Mouse (Mus musculus) hindbrain, embryonic 10.5 days (tissue): ENCODE results near the gene D630036H23Rik. TPM values are rescaled to one million over a fixed set of nuclear protein-coding genes. Genes with fewer than 3 reads are reported as not detected.
A peak's percentile ranks its signal among the peaks of the same experiment; 100 is the strongest.
"Not testable (repeated sequence)": the region's sequence is repeated elsewhere in the genome, so short reads cannot be mapped to it uniquely, and the experiment has no call there.

Experiments used
- DNase-seq: peaks from one replicate; pipeline ENCODE4 v3.0.0-alpha.2; 2017; ENCODE audit warnings: low spot score
- H3K27ac ChIP-seq: fragments of 300-500 bp; sonication (generic); 2 replicates; pipeline ENCODE4 v1.5.1; 2016; ENCODE audit warnings: mild to moderate bottlenecking, moderate library complexity
- H3K27me3 ChIP-seq: fragments of 300-500 bp; sonication (generic); 2 replicates; pipeline ENCODE4 v1.6.1; 2016; ENCODE audit warnings: mild to moderate bottlenecking; ENCODE audit not compliant: poor library complexity, insufficient read depth, severe bottlenecking
- H3K36me3 ChIP-seq: fragments of 300-500 bp; sonication (generic); 2 replicates; pipeline ENCODE4 v1.6.1; 2016; ENCODE audit warnings: mild to moderate bottlenecking, moderate library complexity
- H3K4me1 ChIP-seq: fragments of 300-500 bp; sonication (generic); replicated peaks from 2 replicates; pipeline ENCODE4 v1.6.1; 2016; ENCODE audit warnings: mild to moderate bottlenecking
- H3K4me3 ChIP-seq: fragments of 300-500 bp; sonication (generic); 2 replicates; pipeline ENCODE4 v1.5.1; 2016; ENCODE audit warnings: mild to moderate bottlenecking, moderate library complexity
- H3K9me3 ChIP-seq: fragments of 300-500 bp; sonication (generic); 2 replicates; pipeline ENCODE4 v1.6.1; 2016; ENCODE audit warnings: mild to moderate bottlenecking, moderate library complexity
- WGBS: fragments of 180-500 bp; shearing (Covaris S2); methylation state at CpG from one replicate; pipeline ENCODE4 v1.1.7; 2016; 5-methylcytosine and 5-hydroxymethylcytosine counted together
- polyA plus RNA-seq: library from polyadenylated mRNA; unstranded; fragments of >200 nt; fragmentation: Nextera tagmentation; extraction: Ambion mirVana; gene quantifications from 2 replicates; pipeline ENCODE4 v1.2.1, GENCODE M21; 2016

D630036H23Rik gene
- 0.93 and 1.3 TPM in 2 replicates for polyA plus RNA-seq

DNA sequence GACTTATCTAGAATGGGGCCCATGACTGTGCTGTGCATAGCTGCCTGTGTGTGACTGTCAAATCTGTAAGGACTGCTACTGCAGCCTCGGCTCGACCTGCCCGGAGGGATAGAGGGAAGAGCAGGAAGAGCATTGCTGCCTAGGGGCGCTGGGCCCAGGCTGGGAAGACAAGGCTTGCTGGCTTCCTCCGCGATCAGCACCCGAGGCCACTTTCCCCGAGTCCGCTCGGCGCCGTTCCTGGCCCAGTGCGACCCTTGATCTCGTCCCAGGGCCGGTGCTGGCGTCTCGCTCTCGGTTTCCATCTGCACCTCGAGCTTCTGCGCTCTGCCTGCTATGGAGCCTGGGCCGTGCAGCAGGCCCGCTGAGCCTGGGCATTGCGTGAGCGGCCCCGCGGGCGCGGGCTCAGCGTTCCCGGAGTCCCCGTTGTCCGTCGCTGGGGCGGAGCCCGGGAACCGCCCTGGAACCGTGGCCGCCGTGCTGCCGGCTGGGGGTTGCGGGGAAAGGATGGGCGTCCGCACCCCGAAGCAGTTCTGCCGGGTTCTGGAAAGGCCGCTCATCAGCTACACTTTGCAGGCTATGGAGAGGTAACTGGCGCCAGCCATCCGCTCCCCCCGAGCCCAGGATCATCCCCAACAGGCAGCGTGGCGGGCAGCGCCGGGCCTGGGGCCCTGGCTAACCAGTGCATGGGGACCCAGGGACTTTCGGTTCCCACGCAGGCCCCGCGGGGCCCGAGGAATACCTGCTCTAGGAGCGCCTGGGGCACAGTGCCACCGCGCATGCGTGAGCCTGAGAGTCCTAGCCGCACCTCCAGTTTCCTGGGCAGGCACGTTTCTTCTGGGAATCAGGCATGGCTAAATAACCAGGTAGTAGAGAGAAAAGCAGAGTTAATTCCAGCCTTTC is at the start of gene D630036H23Rik, which contains the start of gene Ispd:
Gene D630036H23Rik, minus strand, starts transcription at position 741 of the 900 bp plus-strand sequence.
Gene Ispd, plus strand, starts transcription at position 10 of the 900 bp plus-strand sequence.
- Histone ChIP-seq H3K36me3 (no peaks in the 10 kb centered on the region), H3K4me1 (peaks cover 30% of the 10 kb centered on the region), H3K9me3 (no peaks in the 10 kb centered on the region), H3K27ac (peak within 1 kb of the TSS; percentile 97), H3K27me3 (no peaks in the 10 kb centered on the region), H3K4me3 (peak within 1 kb of the TSS; percentile 71)
- DNase-seq, result peak; percentile 83
- WGBS, result under 1% methylated on average over 64 of the region's 64 CpGs

DNA sequence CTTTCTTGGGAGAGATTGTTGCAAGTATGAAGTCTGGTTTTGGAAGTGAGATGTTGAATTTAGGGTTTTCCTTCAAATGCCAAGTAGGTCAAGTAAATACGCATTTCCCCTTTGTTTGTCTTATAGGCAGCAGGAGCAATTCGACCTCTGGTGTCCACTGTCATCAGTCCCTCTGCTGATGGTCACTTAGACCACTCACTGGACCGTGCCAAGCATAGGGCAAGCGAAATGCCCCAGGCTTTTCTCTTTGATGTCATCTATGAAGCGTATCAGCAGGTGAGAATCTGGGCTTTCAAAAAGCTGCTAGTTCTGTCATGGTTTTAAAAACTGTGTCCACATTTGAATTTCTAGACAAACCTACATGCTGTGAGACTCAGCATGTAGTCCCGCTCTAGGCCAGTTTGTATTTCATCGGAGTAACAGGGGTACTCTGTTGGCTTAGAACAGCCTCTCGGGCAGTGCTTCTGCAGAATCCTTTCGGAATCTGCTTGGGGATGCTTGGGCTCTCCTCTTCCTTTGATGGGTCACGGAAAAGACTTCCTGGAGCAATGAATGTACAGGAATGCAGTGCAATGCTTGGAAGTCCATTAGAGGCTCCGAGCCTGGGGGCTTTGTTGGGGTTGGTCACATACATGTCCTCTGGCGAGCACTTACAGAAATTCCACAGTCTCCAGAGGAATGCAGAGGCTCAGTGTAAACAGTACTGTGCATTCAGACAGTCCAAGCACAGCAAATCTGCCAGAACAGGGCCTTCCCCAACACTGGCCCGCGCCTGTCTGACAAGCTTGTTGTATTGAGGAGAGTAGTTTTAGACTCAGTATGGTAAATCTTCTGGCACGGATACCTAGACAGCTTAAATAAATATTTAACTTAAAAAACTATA is 44.4 kb upstream of the D630036H23Rik start:
- no peaks in the 10 kb centered on the region for H3K36me3 ChIP-seq
- WGBS, result 46% methylated on average over 15 of the region's 15 CpGs
- no peaks in the 10 kb centered on the region for H3K27me3 ChIP-seq
- peaks cover 21% of the 10 kb centered on the region for H3K4me1 ChIP-seq
- no peak overlapping the region for H3K27ac ChIP-seq
- H3K9me3 ChIP-seq, result no peaks in the 10 kb centered on the region
- no peak overlapping the region for H3K4me3 ChIP-seq
- DNase-seq, result peak; percentile 30

DNA sequence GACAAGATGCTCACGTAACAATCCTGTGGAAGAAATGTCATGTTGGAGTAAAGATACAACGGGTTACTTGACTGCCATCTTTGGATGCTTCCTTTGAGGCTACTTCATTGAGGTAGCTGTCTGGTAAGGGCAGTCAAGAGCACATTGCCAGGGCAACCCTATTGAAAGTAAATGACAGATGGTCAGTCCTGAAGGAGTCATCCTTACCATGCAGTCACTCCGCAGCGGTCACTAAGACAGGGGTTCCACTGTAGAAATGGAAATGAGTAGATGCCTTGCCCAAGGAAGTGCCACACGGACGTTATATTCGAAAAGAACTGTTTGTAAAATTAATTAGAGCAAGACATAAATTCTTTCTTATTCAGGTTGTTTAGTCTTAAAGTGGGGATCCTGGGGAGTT is 43.3 kb upstream of the D630036H23Rik start:
- Histone ChIP-seq H3K27me3 (no peaks in the 10 kb centered on the region), H3K4me1 (peaks cover 21% of the 10 kb centered on the region), H3K36me3 (no peaks in the 10 kb centered on the region), H3K27ac (no peak overlapping the region), H3K4me3 (no peak overlapping the region), H3K9me3 (no peaks in the 10 kb centered on the region)
- WGBS, result 83% methylated on average over 7 of the region's 7 CpGs
- DNase-seq, result no peak

DNA sequence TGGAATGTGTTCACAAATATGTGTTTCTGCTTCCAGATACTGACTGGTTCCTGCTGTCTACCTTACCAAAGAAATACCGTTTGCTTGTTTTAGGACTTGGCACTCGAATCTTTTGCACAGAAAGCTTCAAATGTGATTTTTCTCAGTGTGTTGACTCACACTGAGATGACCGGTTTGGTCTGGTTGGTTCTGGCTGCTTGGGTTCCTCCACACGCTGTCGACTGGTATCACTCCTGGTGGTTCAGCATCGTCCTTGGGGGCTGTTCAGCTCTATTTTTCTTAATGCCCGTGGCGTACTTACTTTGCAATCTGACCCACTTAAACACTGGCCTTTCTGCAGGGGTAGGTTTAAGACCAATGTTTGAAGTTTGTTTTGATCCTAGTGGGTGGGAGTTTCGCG is 41.7 kb upstream of the D630036H23Rik start:
- H3K9me3 ChIP-seq, result no peaks in the 10 kb centered on the region
- no peak overlapping the region for H3K4me3 ChIP-seq
- no peak overlapping the region for H3K27ac ChIP-seq
- H3K36me3 ChIP-seq, result no peaks in the 10 kb centered on the region
- peak; percentile 19 for DNase-seq
- WGBS, result 68% methylated on average over 10 of the region's 10 CpGs
- peaks cover 21% of the 10 kb centered on the region for H3K4me1 ChIP-seq
- no peaks in the 10 kb centered on the region for H3K27me3 ChIP-seq

DNA sequence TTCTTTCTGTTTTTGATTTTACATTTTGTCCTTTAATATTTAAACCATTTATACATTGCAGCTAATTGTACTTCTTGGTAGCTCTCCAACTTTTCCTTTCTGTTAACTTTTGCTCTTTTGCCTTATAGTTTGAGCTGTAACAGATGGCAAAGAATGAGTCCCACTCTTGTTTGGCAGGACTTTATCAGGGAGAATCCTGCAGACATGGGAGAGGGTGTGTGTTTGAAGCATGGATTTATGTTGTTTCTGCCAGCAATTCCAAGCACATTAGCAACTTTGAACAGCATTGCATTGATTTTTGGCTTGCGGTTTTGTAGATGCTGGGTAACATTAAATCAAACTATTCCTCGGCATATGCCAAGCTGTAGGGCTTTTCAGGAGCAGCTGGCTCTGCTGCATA is 13.1 kb upstream of the D630036H23Rik start:
- Histone ChIP-seq H3K9me3 (peaks cover 3% of the 10 kb centered on the region; the same call in 1 of the 2 replicates), H3K4me3 (no peak overlapping the region), H3K4me1 (no peaks in the 10 kb centered on the region), H3K27me3 (no peaks in the 10 kb centered on the region), H3K27ac (no peak overlapping the region), H3K36me3 (peaks cover 5% of the 10 kb centered on the region; the same call in 1 of the 2 replicates)
- 93% methylated on average over 2 of the region's 2 CpGs for WGBS
- no peak for DNase-seq

DNA sequence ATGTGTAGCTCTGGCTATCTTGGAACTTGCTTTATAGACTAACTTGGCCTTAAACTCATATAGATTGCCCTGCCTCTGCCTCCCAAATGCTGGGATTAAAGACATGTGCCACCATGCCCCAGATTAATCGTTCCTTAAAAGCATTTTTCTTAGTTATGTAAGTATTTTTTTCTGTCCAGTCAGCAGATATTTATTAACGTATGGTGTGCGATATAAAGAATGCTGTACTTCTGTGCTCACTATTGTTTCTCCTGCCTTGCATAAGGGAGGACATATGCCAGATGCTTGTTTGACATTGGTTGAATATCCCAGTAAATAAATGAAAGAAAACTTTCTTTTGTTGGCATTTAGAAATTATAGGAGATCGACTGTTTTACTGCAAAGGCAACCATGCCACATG is 5.0 kb upstream of the D630036H23Rik start:
- peaks cover 4% of the 10 kb centered on the region; the same call in 1 of the 2 replicates for H3K36me3 ChIP-seq
- H3K4me1 ChIP-seq, result peaks cover 3% of the 10 kb centered on the region; the same call in 1 of the 2 replicates
- WGBS, result 93% methylated on average over 4 of the region's 4 CpGs
- no peaks in the 10 kb centered on the region for H3K27me3 ChIP-seq
- DNase-seq, result no peak
- H3K9me3 ChIP-seq, result no peaks in the 10 kb centered on the region
- no peak overlapping the region for H3K27ac ChIP-seq
- no peak overlapping the region for H3K4me3 ChIP-seq

DNA sequence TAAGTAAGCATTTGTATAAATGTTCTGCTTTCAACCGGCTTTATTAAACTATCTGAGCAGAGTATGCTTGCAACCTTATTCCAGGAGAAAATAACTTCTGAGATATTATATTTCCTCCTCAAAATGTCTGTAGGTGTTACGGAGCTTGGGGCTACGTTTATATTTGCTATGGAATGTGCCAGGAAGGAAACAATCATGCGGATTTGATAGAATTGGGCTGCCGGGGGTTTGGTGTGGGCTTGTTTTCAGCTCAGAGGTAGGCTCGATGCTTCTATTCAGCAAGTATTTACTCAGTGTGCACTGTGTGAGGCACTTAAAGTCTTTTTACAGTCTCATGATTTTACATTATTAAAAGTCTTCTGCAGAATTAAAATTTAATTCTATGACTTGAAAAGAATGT is 3.4 kb upstream of the D630036H23Rik start:
- no peak for DNase-seq
- no peaks in the 10 kb centered on the region for H3K9me3 ChIP-seq
- WGBS, result 68% methylated on average over 6 of the region's 6 CpGs
- no peaks in the 10 kb centered on the region for H3K27me3 ChIP-seq
- H3K36me3 ChIP-seq, result no peaks in the 10 kb centered on the region
- H3K4me1 ChIP-seq, result peaks cover 19% of the 10 kb centered on the region
- no peak overlapping the region for H3K27ac ChIP-seq
- no peak overlapping the region for H3K4me3 ChIP-seq

DNA sequence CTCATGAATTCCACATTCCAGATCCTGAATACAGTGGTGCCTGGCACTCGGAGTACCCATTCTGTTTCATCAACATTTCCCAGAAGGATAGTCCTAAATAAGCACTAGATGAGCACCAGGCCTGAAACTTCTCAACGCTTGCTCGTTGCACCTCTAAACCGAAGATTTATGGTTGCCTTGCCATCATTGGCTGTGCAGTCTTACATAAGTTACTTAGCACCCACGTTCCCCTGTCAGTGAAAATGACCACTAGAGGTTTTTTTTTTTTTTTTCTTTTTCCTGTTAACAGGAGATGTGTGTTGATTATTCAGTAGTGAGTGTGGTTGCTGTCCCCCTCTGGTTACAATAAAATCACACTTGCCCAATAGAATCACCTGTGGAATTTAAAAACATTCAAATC is 1.2 kb downstream of the D630036H23Rik start:
- WGBS, result 59% methylated on average over 5 of the region's 5 CpGs
- Histone ChIP-seq H3K27me3 (no peaks in the 10 kb centered on the region), H3K36me3 (no peaks in the 10 kb centered on the region), H3K27ac (no peak overlapping the region), H3K4me1 (peaks cover 30% of the 10 kb centered on the region), H3K4me3 (no peak overlapping the region; the same call in 1 of the 2 replicates), H3K9me3 (no peaks in the 10 kb centered on the region)
- DNase-seq, result peak; percentile 9

DNA sequence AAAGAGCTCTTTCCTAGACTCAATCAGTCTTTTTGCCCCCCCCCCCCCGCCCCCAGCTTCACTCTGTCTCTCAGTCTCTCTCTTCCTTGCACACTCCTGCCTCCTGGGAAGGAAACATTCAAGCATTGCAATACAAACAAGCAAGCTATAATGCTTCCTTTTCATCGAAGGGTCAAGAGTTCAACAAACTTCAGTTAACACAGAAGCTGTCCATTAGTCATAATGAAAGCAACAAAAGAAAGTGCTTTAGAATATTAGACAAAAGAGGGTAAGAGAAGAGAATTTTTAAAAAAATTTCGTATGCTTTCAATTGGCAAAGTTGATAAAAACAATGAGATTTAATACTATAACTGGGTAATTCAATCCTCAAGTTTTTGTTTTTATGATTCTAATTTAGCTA is 1.7 kb downstream of the D630036H23Rik start:
- Histone ChIP-seq H3K4me3 (no peak overlapping the region), H3K27me3 (no peaks in the 10 kb centered on the region), H3K9me3 (no peaks in the 10 kb centered on the region), H3K36me3 (no peaks in the 10 kb centered on the region), H3K4me1 (peaks cover 30% of the 10 kb centered on the region), H3K27ac (no peak overlapping the region)
- no peak for DNase-seq
- 30% methylated on average over 3 of the region's 3 CpGs for WGBS

DNA sequence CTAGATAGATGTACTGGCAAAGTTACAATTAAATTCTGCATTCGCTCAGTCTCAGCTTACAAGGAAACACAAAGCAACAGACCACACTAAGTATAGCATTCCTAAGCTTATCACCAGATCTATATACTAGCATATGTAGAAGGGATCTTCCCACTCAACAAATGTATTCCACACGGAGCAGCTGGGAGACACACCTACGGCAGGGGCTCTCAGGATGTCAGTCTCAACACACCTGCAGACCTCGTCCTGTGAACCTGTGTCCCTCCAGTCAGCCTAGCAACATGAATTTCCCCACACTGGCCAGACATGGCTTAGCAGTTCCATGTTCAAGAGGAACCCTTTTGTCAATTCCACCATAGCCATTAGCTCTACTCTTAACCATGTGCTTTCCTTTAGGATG is 5.6 kb downstream of the D630036H23Rik start:
- peaks cover 21% of the 10 kb centered on the region for H3K4me1 ChIP-seq
- not testable (repeated sequence) for H3K4me3 ChIP-seq, H3K36me3 ChIP-seq, H3K27me3 ChIP-seq, H3K9me3 ChIP-seq, H3K27ac ChIP-seq, DNase-seq
- 90% methylated on average over 3 of the region's 4 CpGs for WGBS

DNA sequence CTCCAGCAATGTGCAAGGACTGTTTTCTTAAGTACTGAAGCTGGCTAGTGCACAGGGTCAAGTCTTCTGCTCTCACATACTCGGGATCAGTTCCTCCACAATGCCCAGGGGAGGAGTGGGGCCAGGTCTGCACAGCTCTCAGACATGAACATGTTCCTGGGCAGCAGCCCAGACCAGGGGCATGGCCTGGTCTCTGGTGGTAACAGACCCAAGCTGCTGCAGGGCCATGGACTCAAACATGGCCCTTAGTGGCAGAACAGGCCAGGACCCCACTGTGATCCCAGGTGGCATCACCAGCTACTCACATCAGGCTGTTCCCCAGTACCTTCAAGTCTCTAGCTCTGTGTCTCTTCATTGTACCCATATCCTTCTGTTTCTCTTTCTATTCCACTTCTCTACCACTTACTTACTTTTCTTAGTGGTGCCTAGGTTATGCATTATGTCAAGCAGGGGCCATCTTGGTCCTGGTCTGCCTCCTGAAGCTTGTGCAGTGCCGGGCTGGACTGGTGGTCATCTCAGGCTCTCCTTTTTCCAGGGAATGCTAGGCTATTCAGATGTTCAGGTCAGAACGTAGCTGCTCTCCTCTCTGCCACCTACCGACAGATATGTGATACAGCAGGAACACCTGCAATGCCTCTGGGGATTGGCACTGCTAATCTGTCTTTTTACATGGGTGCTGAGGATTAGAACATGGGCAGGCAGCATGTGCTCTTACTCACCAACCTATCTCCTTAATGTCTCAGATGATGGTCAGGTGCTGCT is 8.6 kb downstream of the D630036H23Rik start:
- Histone ChIP-seq H3K9me3 (no peaks in the 10 kb centered on the region), H3K4me3 (no peak overlapping the region), H3K27me3 (no peaks in the 10 kb centered on the region), H3K36me3 (no peaks in the 10 kb centered on the region), H3K27ac (no peak overlapping the region), H3K4me1 (no peaks in the 10 kb centered on the region)
- DNase-seq, result no peak
- WGBS, result 56% methylated on average over 4 of the region's 4 CpGs

DNA sequence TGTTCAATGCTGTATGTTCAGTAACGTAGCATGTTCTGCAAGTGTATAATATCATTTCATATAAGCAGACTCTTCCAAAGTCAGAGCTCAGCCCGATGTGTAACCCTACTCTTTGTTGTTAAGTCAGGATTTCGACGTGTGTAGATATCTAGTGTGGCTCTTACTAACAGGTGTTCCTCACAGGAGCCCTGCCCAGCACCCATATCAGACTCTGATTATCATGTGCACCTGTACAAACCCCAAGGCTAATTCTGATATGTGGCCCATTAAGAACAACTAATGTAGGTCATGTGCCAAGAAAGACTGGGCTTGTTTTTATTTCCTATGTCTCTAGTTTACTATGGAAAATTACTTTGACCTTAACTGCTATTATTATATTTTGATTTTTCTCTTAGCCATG is 18.0 kb downstream of the D630036H23Rik start:
- WGBS, result 92% methylated on average over 4 of the region's 4 CpGs
- Histone ChIP-seq H3K27me3 (no peaks in the 10 kb centered on the region), H3K4me3 (no peak overlapping the region), H3K9me3 (no peaks in the 10 kb centered on the region), H3K36me3 (no peaks in the 10 kb centered on the region), H3K27ac (no peak overlapping the region), H3K4me1 (no peaks in the 10 kb centered on the region)
- DNase-seq, result no peak
